Comparison of ENCODE assay signal across 24 mouse cellular contexts in genomic region chr2:170630553-170630952, GRCm38 (mm10). TPM values are rescaled to one million over a fixed set of nuclear protein-coding genes. Genes with fewer than 3 reads are reported as not detected.
"Had no signal": no experiment of that assay in that cellular context is flagged by ENCODE, and none has a peak within 500 bp of the region (broad histone marks: within the 10 kb centered on the region; RNA-seq: fewer than 3 reads in every experiment).

No protein-coding gene starts in this region.

- H3K4me2 ChIP-seq: lung, embryonic 14.5 days; midbrain, embryonic 12.5 days; neural tube, embryonic 13.5 days; neural tube, embryonic 15.5 days had no signal

- DNase-seq: lung, adult 18-20 months; lung, embryonic 14.5 days; lung, postnatal 4 days; midbrain, embryonic 14.5 days; retina, postnatal 1 day; right cerebral cortex, postnatal 25 days; right cerebral cortex, postnatal 4 days; spleen, adult 18-20 months; thymus, adult 18-20 months; thymus, postnatal 14 days; thymus, postnatal 36 days had no signal

- H3K9me3 ChIP-seq: midbrain, embryonic 10.5 days; neural tube, embryonic 13.5 days; neural tube, embryonic 15.5 days had no signal

- H3K9ac ChIP-seq: lung, embryonic 14.5 days; midbrain, embryonic 12.5 days; neural tube, embryonic 13.5 days; neural tube, embryonic 15.5 days had no signal

- H3K4me3 ChIP-seq: midbrain, embryonic 10.5 days; midbrain, embryonic 12.5 days; myocyte; neural tube, embryonic 13.5 days; neural tube, embryonic 15.5 days had no signal

- H3K36me3 ChIP-seq: midbrain, embryonic 10.5 days; midbrain, embryonic 12.5 days; neural tube, embryonic 13.5 days; neural tube, embryonic 15.5 days had no signal

- H3K27me3 ChIP-seq: midbrain, embryonic 12.5 days; neural tube, embryonic 13.5 days; neural tube, embryonic 15.5 days had no signal

- H3K4me1 ChIP-seq: midbrain, embryonic 10.5 days had no signal

- H3K27ac ChIP-seq: midbrain, embryonic 10.5 days; midbrain, embryonic 12.5 days; neural tube, embryonic 13.5 days; neural tube, embryonic 15.5 days had no signal

- ATAC-seq: lung, postnatal 0 days; midbrain, embryonic 16.5 days had no signal

RNA-seq across cellular contexts. Expression of gene 4930470P17Rik, which starts 28.7 kb away (rescaled TPM):
- polyA plus RNA-seq: liver, embryonic 16.5 days; lung, embryonic 14.5 days; lung, postnatal 0 days; midbrain, embryonic 10.5 days; midbrain, embryonic 12.5 days; midbrain, embryonic 14.5 days; midbrain, embryonic 16.5 days; myocyte; neural tube, embryonic 11.5 days; neural tube, embryonic 13.5 days; small intestine, adult 2 months; stomach, embryonic 14.5 days; stomach, embryonic 16.5 days; thymus, postnatal 0 days had no signal
